In the genomic region with DNA sequence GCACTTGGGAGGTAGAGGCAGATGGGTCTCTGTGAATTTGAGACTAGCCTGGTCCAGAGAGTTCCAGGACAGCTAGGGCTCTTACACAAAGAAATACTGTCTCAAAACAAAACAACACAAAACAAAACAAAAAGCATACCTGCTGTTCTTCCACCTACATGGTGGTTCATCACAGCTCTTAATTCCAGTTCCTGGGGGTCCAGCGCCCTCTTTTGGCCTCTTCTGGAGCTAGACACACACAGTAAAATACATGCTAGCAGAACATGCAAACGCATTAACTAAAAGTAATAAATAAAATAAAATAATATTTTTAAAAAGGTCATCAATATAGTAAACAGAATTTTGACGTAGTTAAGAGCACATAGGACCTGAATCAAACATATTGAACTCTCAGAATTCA, we compare ENCODE assay signal across 9 mouse cellular contexts. TPM values are rescaled to one million over a fixed set of nuclear protein-coding genes. Genes with fewer than 3 reads are reported as not detected.
DNase-seq lines count a peak whose midpoint lies in the region.
"Had no signal": no experiment of that assay in that cellular context is flagged by ENCODE, and none has a peak within 500 bp of the region (broad histone marks: within the 10 kb centered on the region; RNA-seq: fewer than 3 reads in every experiment).

No protein-coding gene starts in this region.

- DNase-seq in heart, adult 18-20 months, result peak; percentile 24 to 61
- no peak for DNase-seq in heart, adult 11 months
- peak; percentile 25 for DNase-seq in ovary, postnatal 14 days (ENCODE audit: low spot score)
- DNase-seq in ovary, adult 18-20 months (ENCODE audit: low spot score), result no peak
- DNase-seq in adipocyte (ENCODE audit: low spot score), result peak; percentile 34
- DNase-seq in kidney, postnatal 10 days, result peak; percentile 68
- peak; percentile 70 for DNase-seq in thymus, postnatal 25 days
- no peak for DNase-seq in forebrain, embryonic 10.5 days (ENCODE audit: extremely low spot score, low spot score)
- DNase-seq: liver, embryonic 13.5 days had no signal

- 44% methylated on average over 3 of the region's 3 CpGs for WGBS in forebrain, embryonic 10.5 days

- no peak overlapping the region for H3K4me3 ChIP-seq in forebrain, embryonic 10.5 days
- H3K4me3 ChIP-seq: liver, embryonic 13.5 days had no signal

- no peak overlapping the region for H3K27ac ChIP-seq in forebrain, embryonic 10.5 days
- H3K27ac ChIP-seq: liver, embryonic 13.5 days had no signal

- H3K4me1 ChIP-seq in forebrain, embryonic 10.5 days, result no peaks in the 10 kb centered on the region
- H3K4me1 ChIP-seq: liver, embryonic 13.5 days had no signal

- H3K9me3 ChIP-seq in forebrain, embryonic 10.5 days, result 0 out of 2 replicates have a peak, but pooled peaks cover 4% of the 10 kb centered on the region
- H3K9me3 ChIP-seq: liver, embryonic 13.5 days had no signal

- H3K27me3 ChIP-seq in forebrain, embryonic 10.5 days (ENCODE audit: poor library complexity, severe bottlenecking), result no peaks in the 10 kb centered on the region
- H3K27me3 ChIP-seq: liver, embryonic 13.5 days had no signal

- no peaks in the 10 kb centered on the region for H3K36me3 ChIP-seq in forebrain, embryonic 10.5 days (replicated peaks)
- H3K36me3 ChIP-seq: liver, embryonic 13.5 days had no signal

RNA-seq across cellular contexts. Expression of a gene that starts 19.5 kb away (rescaled TPM):
- total RNA-seq in heart, adult 18-20 months (2021), result not detected
- not detected in 2 replicates for polyA plus RNA-seq in forebrain, embryonic 10.5 days (2016; fragmentation: Nextera tagmentation; extraction: Ambion mirVana)
- polyA plus RNA-seq: liver, embryonic 13.5 days had no signal

RNA-seq across cellular contexts. Expression of a gene that starts 26.7 kb away (rescaled TPM):
- total RNA-seq in heart, adult 18-20 months (2021), result not detected
- not detected in 2 replicates for polyA plus RNA-seq in forebrain, embryonic 10.5 days (2016; fragmentation: Nextera tagmentation; extraction: Ambion mirVana)
- polyA plus RNA-seq: liver, embryonic 13.5 days had no signal

RNA-seq across cellular contexts. Expression of a gene that starts 43.2 kb away (rescaled TPM):
- 10 to 100 TPM; 66.9 to 78.5 TPM for total RNA-seq in heart, adult 18-20 months (2021)
- polyA plus RNA-seq in forebrain, embryonic 10.5 days (2016; fragmentation: Nextera tagmentation; extraction: Ambion mirVana), result 249 and 254 TPM in 2 replicates

Comparison
In these comparisons a context has a peak if more than half of its experiments do, and no peak if none do; other contexts are left out.
1. DNase-seq: peak in heart, adult 18-20 months (2 of 2), ovary, postnatal 14 days (single experiment), adipocyte (single experiment), kidney, postnatal 10 days (single experiment) and thymus, postnatal 25 days (single experiment); none in heart, adult 11 months (single experiment), ovary, adult 18-20 months (single experiment) and forebrain, embryonic 10.5 days (single experiment).